Comparison of ENCODE assay signal across 13 mouse cellular contexts in the genomic region with DNA sequence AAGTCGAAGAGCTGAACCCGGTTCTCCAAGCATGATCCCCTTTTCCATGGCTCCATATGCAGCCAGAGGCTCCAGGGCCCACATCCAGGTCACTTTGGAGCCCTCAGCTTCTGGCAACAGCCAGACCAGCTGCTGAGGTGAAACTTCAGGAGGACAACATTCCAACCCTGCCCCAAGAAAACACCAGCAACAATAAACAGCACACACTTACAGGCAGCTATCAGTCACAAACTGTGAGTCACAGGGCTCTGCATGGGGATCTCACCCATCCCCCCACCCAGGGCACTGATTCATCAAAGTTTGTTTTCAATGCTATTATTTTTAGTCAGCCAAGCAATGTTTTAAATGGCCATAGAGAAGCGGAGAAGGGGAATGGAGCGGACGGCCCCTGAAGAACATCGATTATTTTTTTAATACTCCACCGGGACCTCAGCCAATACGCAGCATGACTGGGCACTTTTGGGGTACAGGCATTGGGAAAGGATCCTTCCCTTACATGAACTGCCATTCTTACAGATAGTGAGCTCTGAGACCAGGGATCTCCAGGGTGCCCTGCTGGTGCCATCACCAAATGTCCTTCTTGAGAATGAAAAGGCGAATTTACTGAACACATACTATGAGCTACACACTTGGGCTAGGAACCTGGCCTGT. TPM values are rescaled to one million over a fixed set of nuclear protein-coding genes. Genes with fewer than 3 reads are reported as not detected.
DNase-seq lines count a peak whose midpoint lies in the region; ATAC-seq and TF ChIP-seq lines count a peak whose summit lies in the region.
"Had no signal": no experiment of that assay in that cellular context is flagged by ENCODE, and none has a peak within 500 bp of the region (broad histone marks: within the 10 kb centered on the region; RNA-seq: fewer than 3 reads in every experiment).

No protein-coding gene starts in this region.

- H3K4me1 ChIP-seq in thymus, adult 2 months (replicated peaks; ENCODE audit: control insufficient read depth, insufficient read depth, low read length) = peaks cover 58% of the 10 kb centered on the region

- no peak overlapping the region for H3K4me3 ChIP-seq in thymus, adult 2 months (ENCODE audit: control insufficient read depth, insufficient read depth, low read length)
- H3K4me3 ChIP-seq: embryonic facial prominence, embryonic 13.5 days had no signal

- H3K36me3 ChIP-seq in thymus, adult 2 months (ENCODE audit: control insufficient read depth, insufficient read depth, low read length) = no peaks in the 10 kb centered on the region
- H3K36me3 ChIP-seq: embryonic facial prominence, embryonic 13.5 days had no signal

- H3K27me3 ChIP-seq in thymus, adult 2 months (ENCODE audit: control insufficient read depth, insufficient read depth, low read length) = no peaks in the 10 kb centered on the region
- H3K27me3 ChIP-seq: embryonic facial prominence, embryonic 13.5 days had no signal

- no peak overlapping the region for H3K27ac ChIP-seq in thymus, adult 2 months (ENCODE audit: control insufficient read depth, insufficient read depth, low read length)
- H3K27ac ChIP-seq: embryonic facial prominence, embryonic 13.5 days had no signal

- WGBS in thymus, adult 2 months = 95% methylated on average over 9 of the region's 9 CpGs

- peak; percentile 79 for ATAC-seq in erythroid progenitor cell, adult 5-6 weeks (replicated peaks; ENCODE audit: low FRiP score, poor library complexity, severe bottlenecking)
- ATAC-seq: forebrain, embryonic 16.5 days had no signal

- intact Hi-C loops in heart, postnatal 25 days (cut with DNase I) = no loop called here

- no peak for TF ChIP-seq POLR2A in thymus, adult 2 months (IDR thresholded peaks at IDR 0.05; ENCODE audit: control insufficient read depth, extremely low read depth, insufficient read depth, low read length, poor library complexity)

- TF ChIP-seq CTCF in thymus, adult 2 months (IDR thresholded peaks at IDR 0.05; ENCODE audit: borderline replicate concordance, control insufficient read depth, extremely low read depth, insufficient read depth, low read length, poor library complexity) = no peak

- DNase-seq in heart, adult 18-20 months = peak; percentile 37 to 47
- no peak for DNase-seq in heart, postnatal 25 days (ENCODE audit: low spot score)
- DNase-seq in thymus, postnatal 4 days = peak; percentile 13
- no peak for DNase-seq in thymus, adult 2 months
- DNase-seq in cerebellum, postnatal 25 days = no peak
- DNase-seq in B cell, adult 2 months = no peak
- DNase-seq in ovary, postnatal 36 days (ENCODE audit: low spot score) = no peak
- DNase-seq: cerebellum, postnatal 14 days; kidney, postnatal 4 days; thymus, adult 18-20 months had no signal

RNA-seq across cellular contexts. Expression of a gene that starts 10.0 kb away (rescaled TPM):
- 10 to 100 TPM in 1 of 2 experiments, 1 to 10 TPM in 1; 9.1 to 10.3 TPM for total RNA-seq in heart, adult 18-20 months (2021)
- 10 to 100 TPM; 14.0 to 14.5 TPM for total RNA-seq in heart, postnatal 25 days (2021)
- polyA plus RNA-seq in thymus, adult 2 months (2012; rRNA removed) = 63.4 and 70.9 TPM in 2 replicates
- 4.7 and 5.0 TPM in 2 replicates for total RNA-seq in erythroid progenitor cell, adult 5-6 weeks (2015; ENCODE audit: low replicate concordance)
- total RNA-seq in erythroid progenitor cell, adult 5-6 weeks (2017; ENCODE audit: low replicate concordance) = 2.6 and 13.2 TPM in 2 replicates

Comparison
In these comparisons a context has a peak if more than half of its experiments do, and no peak if none do; other contexts are left out.
1. DNase-seq: peak in heart, adult 18-20 months (2 of 2) and thymus, postnatal 4 days (single experiment); none in heart, postnatal 25 days (single experiment), thymus, adult 2 months (single experiment), cerebellum, postnatal 25 days (0 of 2), B cell, adult 2 months (0 of 2) and ovary, postnatal 36 days (single experiment).